Mouse (Mus musculus) MEL (cell line): ENCODE measurements around the gene Il15ra. TPM values are rescaled to one million over a fixed set of nuclear protein-coding genes. Genes with fewer than 3 reads are reported as not detected.

ENCODE experiments used
- DNase-seq: peaks from one replicate; pipeline ENCODE4 v3.0.0; 2011; ENCODE audit warnings: low read depth, low spot score
- H3K27ac ChIP-seq: 2 replicates; pipeline ENCODE4 v1.5.1; 2012; ENCODE audit warnings: low read depth, mild to moderate bottlenecking, control low read depth, low read length, moderate library complexity; ENCODE audit not compliant: control insufficient read depth
- H3K27me3 ChIP-seq, 2 experiments: fragments of 150-350 bp in 1 of 2; sonication (generic) in 1 of 2; 2 replicates each; pipeline ENCODE4 v1.6.1; 2012; ENCODE audit warnings: low read length in 2 of 2, mild to moderate bottlenecking in 2 of 2, improper control_type of control experiment in 1 of 2, moderate library complexity in 1 of 2; ENCODE audit not compliant: insufficient read depth in 2 of 2, control insufficient read depth in 1 of 2
- H3K36me3 ChIP-seq, 2 experiments: 2 replicates each; pipeline ENCODE4 v1.6.1; 2012 to 2014; ENCODE audit warnings: low read length in 2 of 2, improper control_type of control experiment in 1 of 2, inconsistent platforms in 1 of 2, mild to moderate bottlenecking in 1 of 2; ENCODE audit not compliant: insufficient read depth in 2 of 2, control insufficient read depth in 1 of 2
- H3K4me1 ChIP-seq, 2 experiments: fragments of 150-350 bp in 1 of 2; sonication (generic) in 1 of 2; 2 replicates each; pipeline ENCODE4 v1.6.1; 2012; ENCODE audit warnings: low read length in 2 of 2, improper control_type of control experiment in 1 of 2, mild to moderate bottlenecking in 1 of 2; ENCODE audit not compliant: insufficient read depth in 2 of 2, control insufficient read depth in 1 of 2
- H3K4me3 ChIP-seq, 2 experiments: fragments of 150-350 bp in 1 of 2; sonication (generic) in 1 of 2; 2 replicates each; pipeline ENCODE4 v1.5.1; 2012; ENCODE audit warnings: low read depth in 2 of 2, low read length in 2 of 2, mild to moderate bottlenecking in 2 of 2, moderate library complexity in 2 of 2, control low read depth in 1 of 2, improper control_type of control experiment in 1 of 2; ENCODE audit not compliant: control insufficient read depth in 1 of 2, insufficient read depth in 1 of 2
- H3K79me2 ChIP-seq: 2 replicates; pipeline ENCODE4 v1.6.1; 2012; ENCODE audit warnings: mild to moderate bottlenecking, low read length, moderate library complexity; ENCODE audit not compliant: control insufficient read depth, poor library complexity, insufficient read depth
- H3K9ac ChIP-seq: 2 replicates; pipeline ENCODE4 v1.6.1; 2012; ENCODE audit warnings: low read depth, mild to moderate bottlenecking, control low read depth, low read length, moderate library complexity; ENCODE audit not compliant: control insufficient read depth, poor library complexity, severe bottlenecking
- H3K9me3 ChIP-seq: fragments of 150-350 bp; sonication (generic); replicated peaks from 2 replicates; pipeline ENCODE4 v1.6.1; 2012; ENCODE audit warnings: mild to moderate bottlenecking, low read length, improper control_type of control experiment, moderate library complexity; ENCODE audit not compliant: insufficient read depth
- CHD1 ChIP-seq: IDR thresholded peaks from 2 replicates; pipeline ENCODE4 v1.6.1; 2012; ENCODE audit warnings: low read depth, mild to moderate bottlenecking, inconsistent platforms, low read length, improper control_type of control experiment
- CHD2 ChIP-seq: IDR thresholded peaks from 2 replicates; pipeline ENCODE4 v1.6.1; 2011; ENCODE audit warnings: low read length, improper control_type of control experiment
- E2F4 ChIP-seq: IDR thresholded peaks from 2 replicates; pipeline ENCODE4 v1.6.1; 2011; ENCODE audit warnings: low read depth, low read length, improper control_type of control experiment, borderline replicate concordance
- ELF1 ChIP-seq: IDR thresholded peaks from 2 replicates; pipeline ENCODE4 v1.6.1; 2014; ENCODE audit warnings: low read depth, mild to moderate bottlenecking, inconsistent platforms, low read length, improper control_type of control experiment, moderate library complexity
- HCFC1 ChIP-seq: IDR thresholded peaks from 2 replicates; pipeline ENCODE4 v1.6.1; 2012; ENCODE audit warnings: low read depth, mild to moderate bottlenecking, inconsistent platforms, low read length, improper control_type of control experiment, moderate library complexity
- MAX ChIP-seq: IDR thresholded peaks from 2 replicates; pipeline ENCODE4 v1.6.1; 2011; ENCODE audit warnings: low read length, improper control_type of control experiment
- MAZ ChIP-seq: IDR thresholded peaks from 2 replicates; pipeline ENCODE4 v1.6.1; 2012; ENCODE audit warnings: low read depth, mild to moderate bottlenecking, inconsistent platforms, low read length, improper control_type of control experiment
- MXI1 ChIP-seq: IDR thresholded peaks from 2 replicates; pipeline ENCODE4 v1.6.1; 2011; ENCODE audit warnings: mild to moderate bottlenecking, low read depth, low read length, improper control_type of control experiment
- MYC ChIP-seq: IDR thresholded peaks from 2 replicates; pipeline ENCODE4 v1.6.1; 2011; ENCODE audit warnings: low read depth, mild to moderate bottlenecking, low read length, improper control_type of control experiment, moderate library complexity
- NELFE ChIP-seq: IDR thresholded peaks from 2 replicates; pipeline ENCODE4 v1.6.1; 2011; ENCODE audit warnings: low read depth, low read length, improper control_type of control experiment
- POLR2A ChIP-seq, 2 experiments: IDR thresholded peaks; 2 replicates each; pipeline ENCODE4 v1.6.1; 2011 to 2012; ENCODE audit warnings: low read length in 2 of 2, mild to moderate bottlenecking in 2 of 2, control low read depth in 1 of 2, improper control_type of control experiment in 1 of 2, low read depth in 1 of 2, moderate library complexity in 1 of 2; ENCODE audit not compliant: control insufficient read depth in 1 of 2, insufficient read depth in 1 of 2, poor library complexity in 1 of 2
- RAD21 ChIP-seq: IDR thresholded peaks from 2 replicates; pipeline ENCODE4 v1.6.1; 2011; ENCODE audit warnings: mild to moderate bottlenecking, low read depth, low read length, improper control_type of control experiment
- SIN3A ChIP-seq: IDR thresholded peaks from 2 replicates; pipeline ENCODE4 v1.6.1; 2012; ENCODE audit warnings: low read length, improper control_type of control experiment, inconsistent platforms
- TAL1 ChIP-seq: IDR thresholded peaks from 2 replicates; pipeline ENCODE4 v1.6.1; 2012; ENCODE audit warnings: mild to moderate bottlenecking, inconsistent platforms, low read length, moderate library complexity, mixed read lengths
- TBP ChIP-seq: IDR thresholded peaks from 2 replicates; pipeline ENCODE4 v1.8.0; 2011; ENCODE audit warnings: low read depth, low read length, improper control_type of control experiment
- TCF12 ChIP-seq: IDR thresholded peaks from 2 replicates; pipeline ENCODE4 v1.6.1; 2014; ENCODE audit warnings: low read depth, mild to moderate bottlenecking, inconsistent platforms, low read length, improper control_type of control experiment, moderate library complexity
- USF1 ChIP-seq: IDR thresholded peaks from 2 replicates; pipeline ENCODE4 v1.6.1; 2014; ENCODE audit warnings: low read depth, mild to moderate bottlenecking, inconsistent platforms, low read length, improper control_type of control experiment, moderate library complexity
- ZNF384 ChIP-seq: IDR thresholded peaks from 2 replicates; pipeline ENCODE4 v1.6.1; 2012; ENCODE audit warnings: low read depth, mild to moderate bottlenecking, inconsistent platforms, low read length, improper control_type of control experiment
- polyA plus RNA-seq, 2 experiments: library from polyadenylated mRNA; stranded (reverse) in 1 of 2; unstranded in 1 of 2; fragments of >175 nt in 1 of 2; fragments of >200 nt in 1 of 2; gene quantifications; 2 replicates each; pipeline versions ENCODE4 v1.2.1 to v1.2.4; 2012; ENCODE audit warnings: low replicate concordance in 2 of 2, low read depth in 1 of 2; ENCODE audit not compliant: insufficient read length in 2 of 2, insufficient read depth in 1 of 2, missing spikeins in 1 of 2
- total RNA-seq: library from RNA; depleted of rRNA; stranded (reverse); fragments of 300-350 nt; gene quantifications from 2 replicates; pipeline ENCODE4 v1.2.3, GENCODE M21; 2012

Il15ra gene
- total and polyA plus RNA-seq, 3 experiments, result 0.50 to 0.95 TPM; not detected in 1

GRCm38 (mm10) chr2:11776415-11776814 lies 71.3 kb downstream of the Il15ra start (continued):
- no peak for TF ChIP-seq TAL1
- TF ChIP-seq RAD21, result no peak
- no peak for TF ChIP-seq E2F4
- TF ChIP-seq ZNF384, result no peak
- peak; percentile 54; the same call in 1 of the 2 replicates for TF ChIP-seq USF1
- no peak for TF ChIP-seq HCFC1
- TF ChIP-seq TBP, result no peak
- TF ChIP-seq, all 39 proteins: peak for 5

GRCm38 (mm10) chr2:11777091-11778068 lies 72.3 kb downstream of the Il15ra start, which contains the start of the genes Fbh1 and Ankrd16:
Gene Fbh1, minus strand, starts transcription at chr2:11777582.
Gene Ankrd16, plus strand, starts transcription at chr2:11777876.
- peaks cover 24% of the 10 kb centered on the region for H3K79me2 ChIP-seq
- no peaks in the 10 kb centered on the region for H3K27me3 ChIP-seq
- no peaks in the 10 kb centered on the region for H3K9me3 ChIP-seq
- H3K4me3 ChIP-seq, result peak within 1 kb of the TSS; percentile 80 to 92
- H3K4me1 ChIP-seq, result peaks cover 0 to 10% of the 10 kb centered on the region in 2 experiments; a peak in 1 of 4 replicates
- peak within 1 kb of the TSS; percentile 75 for H3K27ac ChIP-seq
- DNase-seq, result peak; percentile 100
- TF ChIP-seq USF1 (peak; percentile 68), TCF12 (peak; percentile 38), POLR2A (IDR thresholded peaks at IDR 0.05; ENCODE audit: control insufficient read depth in 1 of 2, insufficient read depth in 1 of 2, low read depth in 1 of 2, low read length in 2 of 2, poor library complexity in 1 of 2) (peak; percentile 5 to 69; a peak in 2 of 4 replicates), RAD21 (no peak), TBP (peak; percentile 75; the same call in 1 of the 2 replicates), SIN3A (peak; percentile 40), HCFC1 (peak; percentile 77), CHD2 (peak; percentile 89), NELFE (peak; percentile 68), MYC (no peak), MXI1 (peak; percentile 10; the same call in 1 of the 2 replicates), ELF1 (0 out of 2 replicates have a peak, but pooled peaks have one; percentile 46), MAZ (peak; percentile 70; the same call in 1 of the 2 replicates), CHD1 (no peak), MAX (0 out of 2 replicates have a peak, but pooled peaks have one; percentile 26)
- peak within 1 kb of the TSS; percentile 89 for H3K9ac ChIP-seq
- peaks cover 0 to 7% of the 10 kb centered on the region in 2 experiments; a peak in 2 of 4 replicates for H3K36me3 ChIP-seq
